Mouse (Mus musculus) hindbrain, embryonic 12.5 days (tissue): ENCODE results near the gene Cfap61. TPM values are rescaled to one million over a fixed set of nuclear protein-coding genes. Genes with fewer than 3 reads are reported as not detected.
A peak's percentile ranks its signal among the peaks of the same experiment; 100 is the strongest.

Experiments used
- ATAC-seq: fragments of 200-750 bp; cut with Nextera tagmentation; 2 replicates; pipeline ENCODE4 v1.8.0; 2017; ENCODE audit warnings: moderate TSS enrichment; ENCODE audit not compliant: low FRiP score
- H3K27ac ChIP-seq: fragments of 300-500 bp; sonication (generic); 2 replicates; pipeline ENCODE4 v1.5.1; 2016; ENCODE audit warnings: mild to moderate bottlenecking
- H3K27me3 ChIP-seq: fragments of 300-500 bp; sonication (generic); 2 replicates; pipeline ENCODE4 v1.6.1; 2016; ENCODE audit warnings: mild to moderate bottlenecking
- H3K36me3 ChIP-seq: fragments of 300-500 bp; sonication (generic); 2 replicates; pipeline ENCODE4 v1.6.1; 2016; ENCODE audit warnings: mild to moderate bottlenecking
- H3K4me1 ChIP-seq: fragments of 300-500 bp; sonication (generic); 2 replicates; pipeline ENCODE4 v1.6.1; 2016
- H3K4me2 ChIP-seq: fragments of 300-500 bp; sonication (generic); replicated peaks from 2 replicates; pipeline ENCODE4 v1.6.1; 2016; ENCODE audit warnings: mild to moderate bottlenecking
- H3K4me3 ChIP-seq: fragments of 300-500 bp; sonication (generic); 2 replicates; pipeline ENCODE4 v1.5.1; 2016; ENCODE audit warnings: mild to moderate bottlenecking
- H3K9ac ChIP-seq: fragments of 300-500 bp; sonication (generic); 2 replicates; pipeline ENCODE4 v1.6.1; 2016; ENCODE audit warnings: mild to moderate bottlenecking, moderate library complexity
- H3K9me3 ChIP-seq: fragments of 300-500 bp; sonication (generic); replicated peaks from 2 replicates; pipeline ENCODE4 v1.6.1; 2016; ENCODE audit warnings: mild to moderate bottlenecking
- WGBS: fragments of 180-500 bp; shearing (Covaris S2); methylation state at CpG from one replicate; pipeline ENCODE4 v1.1.7; 2016; 5-methylcytosine and 5-hydroxymethylcytosine counted together
- polyA plus RNA-seq: library from polyadenylated mRNA; unstranded; fragments of >200 nt; fragmentation: Nextera tagmentation; extraction: Ambion mirVana; gene quantifications from 2 replicates; pipeline ENCODE4 v1.2.1, GENCODE M21; 2016

Cfap61 gene
- polyA plus RNA-seq, 1 experiment from 2014 or later: 3.6 TPM

GRCm38 (mm10) chr2:146107980-146108379 lies 173.4 kb downstream of the Cfap61 start:
- Histone ChIP-seq H3K4me3 (no peak overlapping the region), H3K9me3 (no peaks in the 10 kb centered on the region), H3K9ac (no peak overlapping the region), H3K4me1 (0 out of 2 replicates have a peak, but pooled peaks cover 4% of the 10 kb centered on the region), H3K27ac (no peak overlapping the region), H3K36me3 (no peaks in the 10 kb centered on the region), H3K4me2 (no peak overlapping the region), H3K27me3 (no peaks in the 10 kb centered on the region)
- no peak for ATAC-seq
- 91% methylated on average over 4 of the region's 4 CpGs for WGBS

- H3K27me3 ChIP-seq: no peaks in the 10 kb centered on the region
- ATAC-seq: no peak
- WGBS: 67% methylated on average over 9 of the region's 9 CpGs
These were observed 175.3 kb downstream of the Cfap61 start for GRCm38 (mm10) chr2:146109921-146110320.

GRCm38 (mm10) chr2:146116282-146116681 lies 181.7 kb downstream of the Cfap61 start:
- H3K9me3 ChIP-seq: no peaks in the 10 kb centered on the region
- peaks cover 10% of the 10 kb centered on the region for H3K4me1 ChIP-seq
- no peak overlapping the region for H3K9ac ChIP-seq
- H3K4me3 ChIP-seq: no peak overlapping the region
- 91% methylated on average over 6 of the region's 6 CpGs for WGBS
- ATAC-seq: no peak
- no peak overlapping the region for H3K27ac ChIP-seq
- no peaks in the 10 kb centered on the region for H3K27me3 ChIP-seq
- no peak overlapping the region for H3K4me2 ChIP-seq
- H3K36me3 ChIP-seq: no peaks in the 10 kb centered on the region

More at GRCm38 (mm10) chr2:146109921-146110320, 175.3 kb downstream of the Cfap61 start:
- H3K9ac ChIP-seq: no peak overlapping the region
- no peaks in the 10 kb centered on the region for H3K36me3 ChIP-seq
- no peaks in the 10 kb centered on the region for H3K9me3 ChIP-seq
- H3K4me1 ChIP-seq: 0 out of 2 replicates have a peak, but pooled peaks cover 4% of the 10 kb centered on the region
- H3K27ac ChIP-seq: no peak overlapping the region
- no peak overlapping the region for H3K4me2 ChIP-seq
- no peak overlapping the region for H3K4me3 ChIP-seq

- 95% methylated on average over 5 of the region's 5 CpGs for WGBS
- Histone ChIP-seq H3K27me3 (no peaks in the 10 kb centered on the region), H3K4me1 (peaks cover 10% of the 10 kb centered on the region), H3K36me3 (no peaks in the 10 kb centered on the region), H3K9me3 (no peaks in the 10 kb centered on the region), H3K27ac (no peak overlapping the region), H3K9ac (no peak overlapping the region), H3K4me2 (no peak overlapping the region), H3K4me3 (no peak overlapping the region)
- no peak for ATAC-seq
These were observed 182.1 kb downstream of the Cfap61 start for GRCm38 (mm10) chr2:146116726-146117125.

- H3K9ac ChIP-seq: no peak overlapping the region
- 15% methylated on average over 17 of the region's 17 CpGs for WGBS
- H3K4me2 ChIP-seq: peak overlapping the region; percentile 20
- peak; percentile 69 for ATAC-seq
- no peaks in the 10 kb centered on the region for H3K36me3 ChIP-seq
- no peak overlapping the region for H3K4me3 ChIP-seq
- H3K27ac ChIP-seq: no peak overlapping the region
- H3K9me3 ChIP-seq: no peaks in the 10 kb centered on the region
- peaks cover 10% of the 10 kb centered on the region for H3K4me1 ChIP-seq
- no peaks in the 10 kb centered on the region for H3K27me3 ChIP-seq
These were observed 182.8 kb downstream of the Cfap61 start for GRCm38 (mm10) chr2:146117191-146117914.

GRCm38 (mm10) chr2:146117915-146118403 lies 183.4 kb downstream of the Cfap61 start:
- Histone ChIP-seq H3K9me3 (no peaks in the 10 kb centered on the region), H3K4me1 (peaks cover 10% of the 10 kb centered on the region), H3K9ac (no peak overlapping the region), H3K4me3 (no peak overlapping the region), H3K36me3 (no peaks in the 10 kb centered on the region), H3K27ac (no peak overlapping the region), H3K4me2 (no peak overlapping the region), H3K27me3 (no peaks in the 10 kb centered on the region)
- 16% methylated on average over 3 of the region's 3 CpGs for WGBS
- peak; percentile 68; the same call in 1 of the 2 replicates for ATAC-seq

GRCm38 (mm10) chr2:146121551-146121950 lies 187.0 kb downstream of the Cfap61 start:
- no peak overlapping the region for H3K4me2 ChIP-seq
- no peak overlapping the region for H3K9ac ChIP-seq
- no peaks in the 10 kb centered on the region for H3K27me3 ChIP-seq
- H3K36me3 ChIP-seq: no peaks in the 10 kb centered on the region
- no peak for ATAC-seq
- no peaks in the 10 kb centered on the region for H3K9me3 ChIP-seq
- no peak overlapping the region for H3K27ac ChIP-seq
- H3K4me3 ChIP-seq: no peak overlapping the region
- H3K4me1 ChIP-seq: peaks cover 10% of the 10 kb centered on the region
- 91% methylated on average over 7 of the region's 7 CpGs for WGBS

GRCm38 (mm10) chr2:146125129-146125528 lies 190.5 kb downstream of the Cfap61 start:
- no peak for ATAC-seq
- no peaks in the 10 kb centered on the region for H3K9me3 ChIP-seq
- no peak overlapping the region for H3K27ac ChIP-seq
- H3K9ac ChIP-seq: no peak overlapping the region
- no peak overlapping the region for H3K4me3 ChIP-seq
- H3K4me2 ChIP-seq: no peak overlapping the region
- H3K36me3 ChIP-seq: no peaks in the 10 kb centered on the region
- H3K27me3 ChIP-seq: no peaks in the 10 kb centered on the region
- WGBS: 93% methylated on average over 2 of the region's 2 CpGs
- H3K4me1 ChIP-seq: peaks cover 6% of the 10 kb centered on the region; the same call in 1 of the 2 replicates

GRCm38 (mm10) chr2:146128622-146129021 lies 194.0 kb downstream of the Cfap61 start:
- H3K9ac ChIP-seq: no peak overlapping the region
- no peak for ATAC-seq

GRCm38 (mm10) chr2:146130514-146130913 lies 195.9 kb downstream of the Cfap61 start:
- no peak overlapping the region for H3K4me3 ChIP-seq
- 87% methylated on average over 3 of the region's 3 CpGs for WGBS
- no peaks in the 10 kb centered on the region for H3K36me3 ChIP-seq
- H3K27ac ChIP-seq: no peak overlapping the region
- ATAC-seq: no peak
- peaks cover 3% of the 10 kb centered on the region; the same call in 1 of the 2 replicates for H3K9me3 ChIP-seq
- no peak overlapping the region for H3K9ac ChIP-seq
- H3K27me3 ChIP-seq: no peaks in the 10 kb centered on the region
- no peak overlapping the region for H3K4me2 ChIP-seq
- H3K4me1 ChIP-seq: peaks cover 6% of the 10 kb centered on the region; the same call in 1 of the 2 replicates

More at GRCm38 (mm10) chr2:146128622-146129021, 194.0 kb downstream of the Cfap61 start:
- H3K27me3 ChIP-seq: no peaks in the 10 kb centered on the region
- H3K4me2 ChIP-seq: no peak overlapping the region
- no peaks in the 10 kb centered on the region for H3K9me3 ChIP-seq
- H3K4me3 ChIP-seq: no peak overlapping the region
- H3K4me1 ChIP-seq: peaks cover 6% of the 10 kb centered on the region; the same call in 1 of the 2 replicates
- H3K36me3 ChIP-seq: no peaks in the 10 kb centered on the region
- WGBS: 57% methylated on average over 6 of the region's 6 CpGs
- no peak overlapping the region for H3K27ac ChIP-seq

GRCm38 (mm10) chr2:146134275-146134674 lies 199.7 kb downstream of the Cfap61 start:
- no peaks in the 10 kb centered on the region for H3K36me3 ChIP-seq
- H3K9me3 ChIP-seq: peaks cover 4% of the 10 kb centered on the region; the same call in 1 of the 2 replicates
- no peak overlapping the region for H3K4me2 ChIP-seq
- no peak overlapping the region for H3K9ac ChIP-seq
- no peaks in the 10 kb centered on the region for H3K4me1 ChIP-seq
- H3K4me3 ChIP-seq: no peak overlapping the region
- H3K27me3 ChIP-seq: no peaks in the 10 kb centered on the region
- no peak overlapping the region for H3K27ac ChIP-seq
- no peak for ATAC-seq
- WGBS: 92% methylated on average over 6 of the region's 6 CpGs

- Histone ChIP-seq H3K4me1 (no peaks in the 10 kb centered on the region), H3K36me3 (no peaks in the 10 kb centered on the region), H3K27ac (no peak overlapping the region), H3K27me3 (no peaks in the 10 kb centered on the region), H3K9ac (no peak overlapping the region), H3K4me3 (no peak overlapping the region), H3K9me3 (0 out of 2 replicates have a peak, but pooled peaks cover 3% of the 10 kb centered on the region), H3K4me2 (no peak overlapping the region)
- 84% methylated on average over 3 of the region's 3 CpGs for WGBS
- ATAC-seq: no peak
These were observed 206.1 kb downstream of the Cfap61 start for GRCm38 (mm10) chr2:146140711-146141110.
